Mouse (Mus musculus): ENCODE results near the gene Ugt1a6b.
"Not testable (repeated sequence)": the region's sequence is repeated elsewhere in the genome, so short reads cannot be mapped to it uniquely, and the experiment has no call there.

The Ugt1a6b gene

DNA sequence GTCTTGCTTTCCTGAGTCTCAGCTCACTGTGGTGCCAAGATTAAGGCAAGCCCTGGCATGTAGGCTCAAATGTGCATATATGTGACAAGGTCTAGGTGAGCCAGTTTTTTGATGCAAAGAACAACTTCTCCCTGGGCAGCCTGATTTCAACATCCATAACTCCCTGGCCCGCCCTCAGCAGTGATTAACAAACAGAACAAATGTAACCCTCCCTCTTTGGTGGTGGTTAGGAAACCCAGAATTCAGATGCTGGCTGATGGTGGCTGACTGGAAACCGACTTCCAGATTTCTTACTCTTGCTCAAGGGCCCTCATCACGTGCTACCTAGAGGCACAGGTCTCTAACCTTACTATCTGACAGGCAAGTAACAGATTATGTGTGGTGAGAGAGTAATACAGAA lies at the start of gene Ugt1a6b:
TSS of gene Ugt1a6b (plus strand) at position 234 of the 400 bp plus-strand sequence.
- not testable (repeated sequence) for DNase-seq

DNA sequence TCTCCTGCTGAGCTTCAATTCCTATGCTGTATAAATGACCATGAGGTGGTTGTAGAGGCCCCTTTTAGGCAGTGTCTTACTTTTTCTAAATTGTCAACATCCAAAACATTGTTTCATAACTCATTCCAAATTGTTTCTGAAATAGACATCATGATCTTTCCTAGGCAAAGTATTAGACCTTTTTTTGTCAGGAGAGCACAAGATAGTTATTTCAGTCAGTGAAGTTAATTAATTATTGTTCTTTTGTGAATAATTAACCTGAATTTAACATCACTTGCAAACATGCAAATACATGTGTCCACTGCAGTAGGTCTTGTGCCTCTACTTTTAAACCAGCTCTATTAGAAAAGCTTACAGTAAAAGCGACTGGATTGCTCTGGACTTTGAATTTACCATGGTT lies 48.0 kb upstream of the Ugt1a6b start, which contains the start of gene Ugt1a10:
TSS of gene Ugt1a10 (plus strand) at position 301 of the 400 bp plus-strand sequence.
- DNase-seq: peak; percentile 19

DNA sequence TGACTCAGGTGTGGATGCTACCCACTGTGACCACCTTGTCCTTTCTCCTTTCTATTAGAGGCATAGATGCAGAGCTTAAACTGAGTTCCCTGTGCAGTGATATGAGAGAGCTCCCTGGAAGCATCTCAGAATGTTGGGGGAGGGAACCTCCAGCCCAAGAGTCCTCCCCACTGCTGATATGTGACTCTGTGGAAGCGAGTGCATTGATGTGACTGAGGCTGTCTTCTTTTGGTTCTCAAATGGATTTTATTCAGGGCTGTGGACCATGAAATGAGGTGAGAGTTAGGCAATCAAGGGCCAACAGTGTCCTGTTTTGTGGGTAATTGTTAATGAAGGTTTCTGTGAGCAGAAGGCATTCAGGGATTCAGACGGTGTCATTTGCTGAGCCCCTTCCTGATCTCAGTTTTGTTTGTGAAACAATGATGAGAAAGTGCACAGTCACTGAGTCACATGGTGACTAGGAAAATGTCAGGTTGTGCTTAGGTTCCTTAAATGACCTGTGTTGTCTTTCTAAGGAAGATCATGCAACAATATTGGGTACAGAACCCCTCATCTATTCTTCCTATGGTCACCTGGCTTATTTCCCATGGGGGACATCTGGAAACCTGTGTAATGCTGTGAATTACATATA lies 36.5 kb upstream of the Ugt1a6b start:
- not testable (repeated sequence) for DNase-seq

DNA sequence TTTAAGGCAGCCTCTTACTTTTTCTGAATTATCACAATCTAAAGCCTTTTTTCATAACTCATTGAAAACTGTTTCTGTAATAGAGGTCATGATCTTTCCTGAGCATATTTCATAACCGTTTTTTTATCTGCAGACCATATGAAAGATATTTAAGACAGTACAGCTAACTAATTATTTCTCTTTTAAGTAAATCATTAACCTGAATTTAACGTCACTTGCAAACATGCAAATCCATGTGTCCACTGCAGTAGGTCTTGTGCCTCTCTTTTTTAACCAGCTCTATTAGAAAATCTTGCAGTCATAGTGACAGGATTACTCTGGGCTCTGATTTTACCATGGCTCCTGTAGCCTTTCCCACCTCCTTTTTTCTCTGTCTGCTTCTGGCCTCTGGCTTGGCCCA lies 32.6 kb upstream of the Ugt1a6b start, which contains the start of gene Ugt1a9:
TSS of gene Ugt1a9 (plus strand) at position 306 of the 400 bp plus-strand sequence.
- no peak for DNase-seq

DNA sequence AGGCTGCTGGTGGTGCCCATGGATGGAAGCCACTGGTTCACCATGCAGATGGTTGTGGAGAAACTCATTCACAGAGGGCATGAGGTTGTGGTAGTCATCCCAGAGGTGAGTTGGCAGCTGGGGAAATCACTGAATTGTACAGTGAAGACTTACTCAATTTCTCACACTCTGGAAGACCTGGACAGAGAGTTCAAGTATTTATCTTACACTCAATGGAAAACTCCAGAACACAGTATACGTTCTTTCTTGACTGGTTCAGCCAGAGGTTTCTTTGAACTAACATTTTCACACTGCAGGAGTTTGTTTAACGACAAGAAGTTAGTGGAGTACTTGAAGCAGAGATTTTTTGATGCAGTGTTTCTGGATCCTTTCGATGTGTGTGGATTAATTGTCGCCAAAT lies 32.1 kb upstream of the Ugt1a6b start:
- no peak for DNase-seq

DNA sequence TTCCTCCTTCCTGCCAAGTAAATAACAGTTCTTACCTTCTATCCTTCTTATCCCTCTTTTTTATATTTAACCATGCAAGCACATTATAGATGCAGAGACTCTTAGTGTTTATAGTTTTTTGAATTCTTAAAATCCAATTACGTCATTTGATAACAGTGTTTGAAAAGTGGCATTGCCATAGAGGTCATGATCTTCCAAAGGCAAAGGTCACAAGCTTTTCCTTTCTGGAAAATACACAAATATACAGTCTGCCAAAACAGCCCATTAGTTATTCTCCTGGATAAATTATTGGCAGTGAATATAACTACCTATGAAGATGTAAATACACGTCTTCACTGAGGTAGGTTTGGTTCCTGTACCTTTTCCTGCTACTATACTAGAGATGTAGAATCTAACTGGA lies 28.6 kb upstream of the Ugt1a6b start:
- DNase-seq: no peak

DNA sequence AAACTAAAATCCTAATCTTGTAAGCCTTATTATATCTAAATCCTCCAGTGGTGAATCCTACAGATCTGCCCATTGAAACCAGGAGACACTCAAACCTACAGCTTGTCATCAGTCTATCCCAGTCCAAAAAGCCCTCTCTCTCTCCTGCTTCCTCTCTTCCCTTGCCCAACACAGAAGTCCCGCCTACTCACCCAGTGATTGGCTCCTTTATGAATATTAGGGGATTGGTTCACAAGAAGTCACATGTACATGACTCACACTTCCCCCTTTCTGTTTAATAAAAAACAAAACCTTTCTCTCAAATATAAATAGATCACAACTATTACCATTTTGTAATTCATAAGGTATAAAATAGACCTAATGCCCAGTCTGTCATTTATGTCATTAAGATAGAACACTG lies 25.9 kb upstream of the Ugt1a6b start:
- DNase-seq: no peak

DNA sequence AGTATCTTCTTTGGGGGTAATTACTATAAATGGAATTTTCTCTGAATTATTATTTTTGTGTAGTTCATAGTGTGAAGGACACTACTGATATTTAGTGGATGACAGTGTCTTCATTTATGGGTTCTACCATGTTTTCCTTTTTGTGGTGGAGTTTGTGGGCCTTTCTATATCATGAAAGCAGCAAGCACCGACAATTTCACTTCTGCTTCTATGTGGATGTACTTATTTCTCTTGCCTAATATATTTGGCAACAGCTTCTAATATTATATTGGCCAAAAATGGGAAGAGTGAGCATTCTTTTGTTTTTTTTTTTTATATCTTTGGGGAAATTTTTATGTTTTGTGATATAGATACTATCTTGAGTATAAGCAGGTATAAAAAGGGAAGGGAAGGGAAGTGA lies 21.4 kb upstream of the Ugt1a6b start:
- no peak for DNase-seq

DNA sequence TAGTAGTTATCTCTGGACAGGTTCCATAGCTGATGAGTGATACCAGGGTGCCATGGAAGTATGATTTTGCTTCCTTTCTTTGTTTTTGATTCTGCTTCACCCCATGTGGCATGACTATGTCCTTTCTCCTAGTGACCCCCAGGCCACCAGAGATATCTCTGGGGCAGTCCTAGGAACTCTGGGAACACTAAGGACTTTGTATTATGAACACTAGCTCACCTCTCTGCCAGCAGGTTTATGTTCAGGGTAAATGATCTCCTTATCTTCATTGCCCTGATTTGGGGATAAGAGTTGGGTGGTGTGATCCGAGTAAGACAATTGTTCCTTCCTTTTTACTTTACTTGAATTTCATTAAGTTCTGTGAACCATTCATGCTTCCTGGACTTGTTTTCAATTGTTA lies 16.9 kb upstream of the Ugt1a6b start:
- DNase-seq: no peak

DNA sequence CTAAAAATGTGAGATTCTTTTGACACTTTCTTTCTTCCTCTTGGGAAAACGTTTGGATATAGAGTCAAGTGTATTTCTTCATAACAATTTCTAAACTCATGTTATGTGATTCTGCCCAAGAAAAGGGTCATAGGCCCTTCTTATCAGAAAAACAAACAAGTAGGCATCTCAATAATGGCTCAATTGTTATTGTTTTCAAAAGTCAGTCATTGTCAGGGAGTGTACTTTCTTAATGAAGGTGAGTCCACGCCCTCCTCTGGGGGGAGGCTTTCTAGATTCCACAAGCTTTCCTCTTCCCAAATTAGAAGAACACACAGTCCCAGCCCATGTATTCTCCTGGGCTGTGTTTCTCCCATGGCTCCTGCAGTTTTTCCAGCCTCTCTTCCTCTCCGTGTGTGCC lies 15.5 kb upstream of the Ugt1a6b start, which contains the start of gene Ugt1a8:
TSS of gene Ugt1a8 (plus strand) at position 301 of the 400 bp plus-strand sequence.
- no peak for DNase-seq

DNA sequence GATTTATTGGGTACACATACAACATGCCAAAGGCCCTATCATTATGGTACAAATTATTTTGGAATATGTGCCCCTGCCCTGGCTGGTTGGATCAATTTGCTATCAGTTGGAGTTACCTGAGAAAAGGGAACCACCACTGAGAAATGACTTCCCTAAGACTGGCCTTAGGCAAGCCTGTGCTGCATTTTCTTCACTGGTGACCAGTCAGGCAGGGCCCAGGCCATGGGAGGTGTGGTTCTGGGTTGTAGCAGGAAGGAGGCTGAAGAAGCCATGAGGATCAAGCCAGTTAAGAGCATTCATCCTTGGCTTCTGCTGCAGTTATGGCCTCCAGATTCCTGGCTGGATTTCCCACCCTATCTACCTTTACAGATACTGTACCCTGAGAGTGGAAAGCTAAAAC lies 10.7 kb upstream of the Ugt1a6b start:
- no peak for DNase-seq

DNA sequence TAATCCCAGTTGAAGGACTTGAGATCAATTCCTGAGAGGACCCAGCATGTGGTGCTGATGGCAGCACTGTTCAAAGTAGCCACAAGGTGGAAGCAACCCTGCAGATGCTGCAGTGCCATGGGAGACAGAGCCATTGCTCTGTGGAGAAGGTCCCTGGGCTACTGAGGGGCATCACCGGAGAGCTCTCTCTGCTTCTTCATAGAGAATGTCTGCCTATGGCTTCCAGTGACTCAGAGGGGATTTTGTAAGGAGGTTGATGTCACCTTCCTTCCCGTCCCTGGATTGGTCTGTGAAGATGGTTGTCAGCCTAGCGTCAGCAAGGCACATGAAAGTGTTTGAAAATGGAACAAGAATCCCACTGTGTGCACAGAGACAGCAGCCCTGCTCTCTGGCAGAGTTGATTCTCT lies 8.8 kb upstream of the Ugt1a6b start:
- DNase-seq: peak; percentile 67

DNA sequence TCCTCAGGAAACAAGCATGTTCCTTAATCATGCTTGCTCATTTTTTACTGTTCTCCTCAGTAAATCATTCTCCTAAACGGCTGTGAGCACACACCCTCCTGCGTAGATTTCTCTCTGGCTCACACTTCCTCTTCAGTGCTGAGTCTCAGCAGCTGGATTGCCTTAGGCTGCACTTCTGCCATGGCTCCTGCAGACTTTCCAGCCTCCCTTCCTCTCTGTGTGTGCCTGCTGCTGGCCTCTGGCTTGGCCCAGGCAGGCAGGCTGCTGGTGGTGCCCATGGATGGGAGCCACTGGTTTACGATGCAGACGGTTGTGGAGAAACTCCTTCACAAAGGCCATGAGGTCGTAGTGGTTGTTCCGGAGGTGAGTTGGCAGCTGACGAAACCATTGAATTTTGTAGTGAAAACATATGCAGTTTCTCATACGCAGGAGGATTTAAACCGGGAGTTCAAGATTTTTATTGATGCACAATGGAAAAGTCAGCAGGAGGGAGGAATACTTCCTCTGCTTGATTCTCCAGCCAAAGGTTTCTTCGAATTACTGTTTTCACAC lies 8.0 kb upstream of the Ugt1a6b start, which contains the start of gene Ugt1a7c:
TSS of gene Ugt1a7c (plus strand) at position 122 of the 552 bp plus-strand sequence.
- peak; percentile 77 for DNase-seq

DNA sequence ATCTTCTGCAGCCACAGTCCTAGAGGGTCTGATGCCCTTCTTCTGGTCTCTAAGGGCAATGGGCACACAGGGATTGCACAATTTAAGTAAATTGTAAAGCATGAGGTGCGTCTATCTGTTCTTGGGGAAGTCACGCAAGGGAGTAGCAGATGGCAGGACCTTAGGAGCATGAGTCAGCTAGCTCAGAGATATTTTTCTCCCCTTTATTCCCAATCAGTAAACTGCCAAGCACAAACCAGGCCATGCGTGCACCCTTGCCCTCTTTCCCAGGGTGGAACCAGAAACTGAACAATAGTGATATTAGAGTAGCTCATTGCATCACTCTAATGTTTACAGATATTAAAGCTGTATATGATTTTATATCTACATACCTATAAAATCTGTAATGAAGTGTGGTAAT lies 4.5 kb upstream of the Ugt1a6b start:
- DNase-seq: not testable (repeated sequence)

DNA sequence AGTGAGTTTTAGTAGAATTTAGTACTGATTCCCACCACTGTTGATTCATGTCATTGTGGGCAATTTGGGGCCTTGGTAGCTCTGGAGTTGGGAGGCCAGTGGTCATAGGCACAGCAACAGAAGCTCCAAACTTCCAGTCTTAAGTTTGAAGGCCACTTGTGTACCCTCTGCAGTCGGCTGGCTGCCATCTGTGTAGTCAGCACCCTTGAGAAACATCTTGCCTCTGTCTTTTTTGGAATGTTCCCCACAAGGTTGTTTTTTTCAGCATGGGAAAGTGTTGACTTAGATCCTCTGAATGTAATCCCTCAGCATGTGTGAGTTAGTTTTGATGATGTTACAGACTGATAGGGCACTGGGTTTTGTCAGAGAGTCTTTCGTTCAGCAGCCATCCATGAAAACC lies 3.4 kb upstream of the Ugt1a6b start:
- DNase-seq: not testable (repeated sequence)

DNA sequence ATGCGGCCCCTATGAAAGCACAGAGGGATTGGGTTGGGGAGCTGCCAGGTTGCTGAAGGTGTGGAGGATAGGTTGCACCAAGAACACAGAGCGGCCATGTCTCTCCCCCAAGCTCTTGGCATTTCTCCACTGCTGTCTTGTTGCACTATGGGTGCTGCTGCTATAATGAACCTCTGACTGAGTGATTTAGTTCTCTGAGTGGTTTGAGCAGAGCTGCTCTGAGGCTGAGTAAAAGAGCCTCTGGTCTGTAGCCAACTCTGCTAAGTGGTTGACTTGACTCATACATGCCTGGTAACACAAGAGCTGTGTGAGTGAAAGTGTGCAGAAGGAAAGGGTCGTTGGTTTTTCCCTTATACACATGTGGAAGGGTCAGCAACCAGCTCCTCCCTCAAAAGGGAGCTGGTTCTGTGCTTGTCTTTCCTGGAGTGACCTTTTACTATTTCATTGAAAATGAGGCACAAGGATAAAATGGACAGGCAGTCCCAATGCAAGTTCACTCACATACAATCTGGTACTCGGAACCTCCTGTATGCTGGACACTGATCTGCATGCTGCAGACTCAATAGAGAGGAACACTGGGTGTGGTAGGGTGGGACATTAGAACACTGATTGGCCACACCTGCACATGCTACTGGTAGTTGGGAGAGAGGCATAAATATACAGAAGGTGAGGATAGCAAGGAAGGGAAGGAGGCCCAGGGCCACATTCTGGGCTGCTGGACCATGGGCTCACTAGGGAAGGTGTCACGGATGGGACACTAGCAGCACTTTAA lies 831 bp downstream of the Ugt1a6b start:
- DNase-seq: not testable (repeated sequence)

DNA sequence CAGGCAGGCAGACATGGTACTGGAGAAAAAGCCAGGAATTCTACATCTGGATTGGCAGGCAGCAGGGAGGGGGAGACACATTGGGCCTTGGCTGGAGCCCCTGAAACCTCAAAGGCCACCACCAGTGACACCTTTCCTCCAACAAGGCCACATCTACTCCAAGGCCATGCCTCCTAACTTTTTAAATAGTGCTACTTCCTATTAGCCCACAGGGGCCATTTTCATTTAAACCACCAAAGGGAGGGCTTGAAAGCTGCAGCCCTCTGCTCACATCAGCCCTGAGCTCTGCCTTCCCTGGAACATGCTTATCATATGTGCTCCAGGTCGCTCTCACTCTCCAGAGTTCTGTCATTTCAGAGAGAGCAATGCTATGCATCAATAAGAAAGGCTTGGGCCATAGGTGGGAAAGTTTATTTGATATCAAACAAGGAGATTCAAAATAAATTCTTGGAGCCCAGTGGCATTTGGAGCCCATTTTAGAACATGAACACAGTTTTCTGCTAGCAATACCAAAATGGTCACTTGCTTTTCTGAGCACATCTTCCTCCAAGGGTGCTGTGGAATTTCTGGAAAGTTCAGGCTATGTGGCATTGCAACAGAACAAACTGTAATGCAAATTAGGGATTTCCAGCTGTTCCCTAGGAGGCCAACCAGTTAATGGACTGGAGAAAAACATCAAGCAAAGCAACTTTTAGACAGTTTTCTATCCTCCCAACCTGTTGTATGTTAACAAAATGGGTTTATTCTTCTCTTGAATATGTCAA lies 1.8 kb downstream of the Ugt1a6b start:
- no peak for DNase-seq

DNA sequence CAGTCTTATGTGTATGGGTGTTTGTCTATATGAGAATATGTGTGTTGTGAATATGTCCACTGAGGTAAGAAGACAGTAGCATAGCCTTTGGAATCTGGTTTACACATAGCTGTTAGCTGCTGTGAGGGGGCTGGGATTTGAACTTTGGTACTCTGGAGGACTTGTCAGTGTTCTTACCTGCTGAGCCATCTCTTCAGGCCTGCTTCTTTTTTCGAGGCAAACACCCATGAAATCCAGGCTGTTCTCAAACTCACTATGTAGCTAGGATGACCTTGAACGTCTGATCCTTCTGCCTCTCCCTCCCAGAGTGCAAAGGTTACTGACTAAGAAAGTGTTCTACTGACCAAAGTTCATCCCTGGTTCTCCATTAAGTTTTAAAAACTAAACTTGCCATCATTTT lies 2.6 kb downstream of the Ugt1a6b start:
- DNase-seq: peak; percentile 93

DNA sequence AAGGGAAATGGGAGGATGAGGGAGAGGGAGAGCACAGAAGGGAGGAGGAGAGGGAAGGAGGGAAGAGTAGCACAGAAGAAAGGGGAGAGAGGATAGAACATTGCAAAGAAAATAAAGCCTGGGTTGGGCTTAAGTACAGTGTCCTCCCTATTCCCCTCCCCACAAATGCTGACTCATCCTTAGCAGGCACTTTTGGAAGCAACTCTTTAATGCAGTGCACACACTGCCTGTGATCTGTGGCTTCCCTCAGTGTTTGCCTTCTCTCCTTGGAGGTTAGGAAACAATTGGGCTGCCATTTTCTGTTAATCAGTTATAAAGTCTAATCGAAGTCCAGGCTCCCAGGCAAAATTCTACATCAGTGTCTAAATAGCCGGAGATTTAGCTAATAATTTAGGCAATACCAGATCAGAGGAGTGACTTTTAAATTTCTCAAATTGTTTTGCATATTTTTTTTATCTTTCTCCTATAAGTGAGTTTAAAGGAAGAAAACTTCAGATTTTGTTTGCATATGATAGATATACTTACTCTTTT lies 6.0 kb downstream of the Ugt1a6b start:
- DNase-seq: peak; percentile 74

DNA sequence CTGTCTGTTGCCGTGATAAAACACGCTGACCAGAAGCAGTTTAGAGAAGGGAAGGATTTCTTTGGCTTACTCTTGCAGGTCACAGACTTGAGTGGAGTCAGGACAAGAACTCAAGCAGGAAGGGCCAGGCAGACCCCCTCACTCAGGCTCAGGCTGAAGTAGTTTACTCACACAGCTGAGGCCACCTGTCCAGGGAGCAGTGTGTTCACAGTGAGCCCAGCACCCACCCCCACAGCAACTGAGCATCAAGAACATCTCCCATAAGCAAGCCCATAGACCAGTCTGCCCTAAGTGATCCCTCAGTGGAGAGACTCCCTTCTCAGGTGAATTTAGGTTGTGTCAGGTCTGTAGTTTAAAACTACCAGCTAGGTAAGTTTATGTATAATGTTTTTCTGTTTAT lies 6.6 kb downstream of the Ugt1a6b start:
- DNase-seq: not testable (repeated sequence)

DNA sequence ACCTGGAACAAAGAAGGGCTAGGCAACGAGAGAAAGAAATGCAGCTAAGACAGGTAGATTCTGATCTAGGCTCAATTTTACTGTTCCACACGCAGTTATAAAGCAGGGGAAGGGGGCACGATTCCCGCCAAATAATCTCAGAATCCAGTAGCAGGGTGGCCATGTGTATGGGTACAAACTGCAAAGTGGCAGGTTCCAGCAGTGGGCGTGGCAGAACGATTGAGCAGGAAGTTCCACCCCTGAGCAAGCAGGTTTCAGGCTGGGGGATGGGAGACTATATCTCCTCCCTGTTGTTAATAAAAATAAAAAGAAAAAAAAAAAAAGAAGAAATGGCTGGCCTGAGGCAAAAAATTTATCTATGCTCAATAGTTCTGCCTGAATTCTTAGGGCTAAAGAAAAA lies 9.7 kb downstream of the Ugt1a6b start:
- peak; percentile 70 for DNase-seq

DNA sequence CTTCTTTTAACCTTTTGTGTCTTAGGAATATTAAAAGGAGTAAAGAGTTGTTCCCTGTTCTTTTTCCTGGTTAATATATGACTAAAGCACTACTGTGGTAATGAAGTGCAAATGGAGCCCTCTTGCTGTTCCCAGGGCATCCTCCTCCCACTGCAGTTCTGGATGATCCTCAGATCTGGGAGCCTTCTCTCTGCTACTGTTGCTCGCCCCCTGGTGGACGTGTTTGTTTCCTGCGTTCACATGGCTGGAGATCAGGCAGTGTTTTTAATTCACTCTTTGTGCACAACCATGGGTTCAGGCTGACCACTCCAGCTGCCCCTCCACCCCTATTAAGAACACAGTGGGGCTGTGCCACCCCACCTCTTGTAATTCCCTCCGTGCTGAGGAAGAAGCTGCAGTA lies 17.5 kb downstream of the Ugt1a6b start:
- not testable (repeated sequence) for DNase-seq

DNA sequence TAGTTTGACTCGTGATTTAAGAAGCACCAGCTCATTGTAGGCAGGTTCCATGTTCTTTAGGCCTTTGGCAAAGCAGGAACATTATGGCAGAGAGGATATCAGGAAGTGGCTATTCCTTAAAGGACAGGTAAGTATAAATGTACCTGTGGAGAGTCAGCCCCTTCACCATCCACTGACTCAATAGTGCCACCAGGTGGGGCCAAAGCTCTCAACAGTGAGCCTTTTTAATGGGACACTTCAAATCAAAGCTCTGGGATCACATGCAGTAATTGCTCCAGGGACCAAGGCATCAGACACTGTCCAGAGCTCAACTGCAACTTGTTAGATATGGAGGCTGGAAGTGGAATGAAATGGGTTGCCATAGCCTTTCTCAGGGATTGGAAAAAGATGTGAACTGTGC lies 18.5 kb downstream of the Ugt1a6b start:
- peak; percentile 72 for DNase-seq

All from kidney, adult 9 months (tissue).